Mouse (Mus musculus): ENCODE results near the gene Spint5.

GRCm38 (mm10) chr2:164678848-164679625 is 36.1 kb upstream of the Spint5 start:
- TF ChIP-seq CTCF (IDR thresholded peaks at IDR 0.05; ENCODE audit: insufficient read depth, low read length), result peak; percentile 64
- TF ChIP-seq POLR2A (IDR thresholded peaks at IDR 0.05; ENCODE audit: borderline replicate concordance, extremely low read depth, low read depth, low read length), result no peak
